Mouse (Mus musculus) stomach, postnatal 0 days (tissue): ENCODE results near the gene Gm17662.

Experiments used
- CTCF ChIP-seq: IDR thresholded peaks from 2 replicates; pipeline ENCODE4 v1.5.1; 2016; ENCODE audit warnings: antibody characterized with exemption, low read depth, mild to moderate bottlenecking, moderate library complexity
- EP300 ChIP-seq: optimal IDR thresholded peaks from 2 replicates; pipeline ENCODE3; 2016; ENCODE audit warnings: antibody characterized with exemption

GRCm38 (mm10) chr4:104818986-104819385 lies 38.1 kb upstream of the Gm17662 start:
- no peak for TF ChIP-seq EP300
- TF ChIP-seq CTCF = no peak
